Mouse (Mus musculus) erythroblast, embryonic 14.5 days (primary cell): Measurements from ENCODE around the gene Chst14. TPM values are rescaled to one million over a fixed set of nuclear protein-coding genes. Genes with fewer than 3 reads are reported as not detected.

Source experiments
- H3K27me3 ChIP-seq: 2 replicates; pipeline ENCODE4 v1.6.1; 2012; ENCODE audit warnings: inconsistent platforms; ENCODE audit not compliant: control insufficient read depth
- H3K36me3 ChIP-seq: 2 replicates; pipeline ENCODE4 v1.6.1; 2012; ENCODE audit warnings: mild to moderate bottlenecking, inconsistent platforms; ENCODE audit not compliant: control insufficient read depth
- H3K4me1 ChIP-seq: 2 replicates; pipeline ENCODE4 v1.6.1; 2012; ENCODE audit warnings: inconsistent platforms; ENCODE audit not compliant: control insufficient read depth
- H3K4me3 ChIP-seq: replicated peaks from 2 replicates; pipeline ENCODE3; 2012; ENCODE audit warnings: moderate library complexity, mild to moderate bottlenecking, inconsistent platforms
- H3K9me3 ChIP-seq: 2 replicates; pipeline ENCODE4 v1.6.1; 2012; ENCODE audit warnings: low read length, inconsistent platforms, mixed read lengths; ENCODE audit not compliant: control insufficient read depth
- GATA1 ChIP-seq: IDR thresholded peaks from 2 replicates; pipeline ENCODE4 v1.6.1; 2012; ENCODE audit warnings: low read length, inconsistent platforms, mixed read lengths
- TAL1 ChIP-seq: IDR thresholded peaks from 3 replicates; pipeline ENCODE4 v1.6.1; 2012; ENCODE audit warnings: low read length, inconsistent platforms, mixed read lengths
- polyA plus RNA-seq: library from polyadenylated mRNA; stranded (reverse); fragments of >175 nt; gene quantifications from 2 replicates; pipeline ENCODE4 v1.2.3, GENCODE M21; 2012

Gene Chst14
- polyA plus RNA-seq, 1 experiment: 0.15 TPM

DNA sequence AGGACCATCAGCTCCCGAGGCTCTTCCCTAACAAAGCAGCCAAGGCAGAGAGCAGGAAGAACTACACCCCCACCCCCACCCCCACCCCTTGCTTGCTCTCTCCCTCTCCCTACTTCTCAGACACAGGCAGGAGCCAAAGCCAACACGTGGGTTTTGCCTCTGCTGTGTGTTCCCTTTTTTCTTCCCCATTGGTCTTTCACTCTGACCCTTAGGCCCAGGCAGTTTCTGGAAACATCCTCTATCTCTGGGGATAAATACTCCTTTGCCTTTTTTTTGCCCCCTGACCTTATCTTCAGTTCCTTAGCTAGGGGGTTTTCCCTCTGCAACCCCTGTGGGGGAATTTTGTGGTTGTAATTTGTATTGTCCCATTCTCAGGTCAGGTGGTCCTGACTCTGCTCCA is 33.3 kb downstream of the Chst14 start:
- Histone ChIP-seq H3K27me3 (no peaks in the 10 kb centered on the region), H3K36me3 (no peaks in the 10 kb centered on the region), H3K4me3 (no peak overlapping the region), H3K4me1 (peaks cover 47% of the 10 kb centered on the region), H3K9me3 (no peaks in the 10 kb centered on the region)
- TF ChIP-seq GATA1 (no peak), TAL1 (no peak)

DNA sequence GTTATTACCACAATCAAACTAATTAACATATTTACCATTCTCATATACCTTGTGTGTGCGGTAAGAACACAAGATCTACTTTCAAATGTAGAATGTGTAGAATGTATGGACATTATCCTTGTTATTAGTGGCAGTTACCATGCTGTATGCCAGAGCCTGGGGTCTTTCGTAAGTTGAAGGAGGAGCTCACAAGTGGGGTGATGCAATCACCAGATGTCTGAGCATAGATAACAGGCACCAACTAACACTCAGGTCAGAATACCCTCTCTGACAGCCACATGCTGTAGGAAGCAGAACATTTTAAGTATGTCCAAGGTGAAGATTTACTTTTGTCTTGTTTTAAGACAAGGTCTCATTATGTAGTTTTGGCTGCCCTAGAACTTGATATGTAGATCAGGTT is 34.1 kb downstream of the Chst14 start:
- no peaks in the 10 kb centered on the region for H3K27me3 ChIP-seq
- TF ChIP-seq GATA1 (no peak), TAL1 (no peak)
- H3K9me3 ChIP-seq: no peaks in the 10 kb centered on the region
- H3K4me3 ChIP-seq: no peak overlapping the region
- peaks cover 47% of the 10 kb centered on the region for H3K4me1 ChIP-seq
- no peaks in the 10 kb centered on the region for H3K36me3 ChIP-seq

DNA sequence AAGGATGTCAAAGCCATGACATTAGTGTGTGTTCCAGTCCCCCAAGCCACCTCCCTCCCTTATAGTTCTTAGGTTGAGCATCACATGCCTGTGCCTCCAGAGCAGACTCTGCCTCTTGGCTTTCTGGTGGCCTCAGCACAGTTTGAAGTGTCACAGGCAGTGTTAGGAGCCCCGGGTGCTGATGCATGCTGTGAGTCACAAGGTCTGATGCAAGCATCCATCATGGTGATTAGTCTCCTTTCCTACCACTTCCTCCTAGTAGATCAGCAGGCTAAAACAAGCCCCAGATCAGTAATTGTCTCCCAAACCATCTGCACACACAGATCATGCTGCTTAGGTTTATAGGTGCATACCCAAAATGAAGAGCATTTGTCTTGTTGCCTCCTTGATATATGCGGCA is 35.2 kb downstream of the Chst14 start:
- TF ChIP-seq GATA1 (no peak), TAL1 (no peak)
- Histone ChIP-seq H3K9me3 (no peaks in the 10 kb centered on the region), H3K4me3 (no peak overlapping the region), H3K4me1 (peaks cover 48% of the 10 kb centered on the region), H3K27me3 (no peaks in the 10 kb centered on the region), H3K36me3 (no peaks in the 10 kb centered on the region)

DNA sequence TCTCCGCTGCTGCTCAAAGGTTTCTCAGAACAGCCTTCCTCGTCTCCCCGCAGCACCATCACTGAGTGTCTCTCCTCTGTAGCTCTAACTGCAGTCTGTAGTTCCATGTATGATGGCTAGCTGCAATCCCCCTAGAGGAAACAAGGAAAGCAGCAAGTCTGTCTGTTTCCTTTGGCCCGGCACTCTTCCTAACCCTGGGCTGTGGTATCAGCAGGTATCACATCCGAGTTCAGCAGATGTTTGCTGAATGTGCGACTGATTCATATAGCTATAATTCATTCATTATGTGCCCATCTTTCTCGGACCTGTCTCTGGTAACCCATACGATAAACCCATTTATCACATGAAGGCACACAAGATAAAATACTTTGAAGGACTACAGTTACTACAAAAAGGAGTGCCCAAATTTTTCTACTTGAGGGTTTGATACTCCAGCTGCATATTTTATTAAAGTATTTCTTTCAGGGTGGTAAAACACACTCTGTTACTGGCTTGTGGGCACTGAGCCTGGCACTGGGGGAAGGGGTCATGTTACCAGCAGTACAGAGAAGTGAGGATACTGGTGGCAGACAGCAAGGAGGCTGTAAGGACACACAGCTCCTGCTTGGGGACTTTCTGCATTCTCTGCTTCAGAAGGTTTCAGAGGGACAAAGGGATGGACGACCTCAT is 36.8 kb downstream of the Chst14 start:
- H3K4me1 ChIP-seq: peaks cover 48% of the 10 kb centered on the region
- H3K9me3 ChIP-seq: no peaks in the 10 kb centered on the region
- no peak overlapping the region for H3K4me3 ChIP-seq
- no peaks in the 10 kb centered on the region for H3K36me3 ChIP-seq
- H3K27me3 ChIP-seq: no peaks in the 10 kb centered on the region
- TF ChIP-seq GATA1 (no peak), TAL1 (no peak)

DNA sequence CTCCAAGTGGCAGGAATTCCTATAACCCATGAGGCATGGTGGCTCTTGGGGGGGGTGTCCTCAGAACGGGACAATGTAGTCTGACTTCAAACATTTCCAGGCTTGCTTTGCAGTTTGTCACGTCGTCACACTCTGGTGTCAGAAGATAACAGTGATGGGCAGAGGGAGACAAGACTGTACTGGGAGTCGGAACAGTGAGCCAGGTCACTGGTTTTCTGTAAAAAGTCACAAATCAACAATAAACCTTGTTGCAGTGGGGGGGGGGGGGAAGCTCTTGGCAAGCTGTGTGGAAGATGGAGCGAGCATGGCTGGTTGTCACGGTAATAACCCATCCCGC is 37.3 kb downstream of the Chst14 start:
- no peaks in the 10 kb centered on the region for H3K27me3 ChIP-seq
- no peak for TF ChIP-seq TAL1
- no peak for TF ChIP-seq GATA1
- H3K36me3 ChIP-seq: no peaks in the 10 kb centered on the region
- no peak overlapping the region for H3K4me3 ChIP-seq
- H3K4me1 ChIP-seq: peaks cover 48% of the 10 kb centered on the region
- H3K9me3 ChIP-seq: no peaks in the 10 kb centered on the region

DNA sequence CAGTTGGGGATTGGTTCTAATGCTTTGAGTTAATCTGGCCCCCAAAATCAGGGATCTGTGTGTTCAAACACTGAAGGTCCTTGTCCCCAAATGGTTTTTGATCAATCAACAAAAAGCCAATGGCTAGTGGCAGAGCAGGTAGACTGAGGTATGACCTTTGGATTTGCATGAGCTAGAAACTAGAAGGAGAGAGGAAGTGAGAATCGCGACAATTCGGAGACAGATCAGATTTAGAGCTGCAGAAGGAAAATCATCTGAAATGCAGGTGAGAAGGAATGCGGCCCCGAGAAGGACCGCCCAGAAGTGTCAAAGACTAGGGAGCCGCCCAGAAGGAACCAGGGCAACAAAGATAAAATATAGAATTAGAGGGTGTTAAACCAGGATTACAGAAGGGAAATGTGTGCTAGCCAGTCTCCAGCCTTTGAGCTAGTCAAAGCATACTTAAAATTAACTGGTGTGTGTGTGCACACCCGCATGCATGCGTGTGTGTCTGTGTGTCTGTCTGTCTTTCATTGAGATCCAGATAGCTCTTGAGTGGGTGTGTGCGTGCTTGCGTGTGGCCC is 43.4 kb downstream of the Chst14 start:
- Histone ChIP-seq H3K4me3 (no peak overlapping the region), H3K4me1 (peaks cover 10% of the 10 kb centered on the region), H3K27me3 (peaks cover 9% of the 10 kb centered on the region), H3K9me3 (no peaks in the 10 kb centered on the region), H3K36me3 (no peaks in the 10 kb centered on the region)
- no peak for TF ChIP-seq GATA1
- TF ChIP-seq TAL1: no peak

DNA sequence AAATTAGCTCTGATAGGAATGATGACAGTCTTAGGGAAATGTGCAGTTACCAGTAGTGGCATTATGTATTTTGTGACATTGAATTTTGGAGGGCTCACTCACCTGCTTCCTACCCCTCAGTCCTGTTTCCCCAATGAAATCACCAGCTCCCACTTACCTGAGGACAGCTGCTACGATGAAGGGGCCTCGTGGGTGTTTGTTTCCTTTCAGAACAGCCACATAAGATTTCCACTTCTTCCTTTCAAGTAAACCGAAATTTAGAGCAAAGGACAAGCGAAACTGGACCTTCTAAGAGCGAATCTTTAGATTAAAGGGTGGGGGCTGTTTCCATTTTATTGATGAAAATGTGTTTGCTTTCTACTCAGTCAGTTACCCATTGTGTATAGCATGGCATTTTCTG is 45.8 kb downstream of the Chst14 start:
- Histone ChIP-seq H3K27me3 (peaks cover 33% of the 10 kb centered on the region), H3K9me3 (no peaks in the 10 kb centered on the region), H3K4me3 (no peak overlapping the region), H3K36me3 (no peaks in the 10 kb centered on the region), H3K4me1 (peaks cover 27% of the 10 kb centered on the region)
- TF ChIP-seq GATA1 (no peak), TAL1 (no peak)

DNA sequence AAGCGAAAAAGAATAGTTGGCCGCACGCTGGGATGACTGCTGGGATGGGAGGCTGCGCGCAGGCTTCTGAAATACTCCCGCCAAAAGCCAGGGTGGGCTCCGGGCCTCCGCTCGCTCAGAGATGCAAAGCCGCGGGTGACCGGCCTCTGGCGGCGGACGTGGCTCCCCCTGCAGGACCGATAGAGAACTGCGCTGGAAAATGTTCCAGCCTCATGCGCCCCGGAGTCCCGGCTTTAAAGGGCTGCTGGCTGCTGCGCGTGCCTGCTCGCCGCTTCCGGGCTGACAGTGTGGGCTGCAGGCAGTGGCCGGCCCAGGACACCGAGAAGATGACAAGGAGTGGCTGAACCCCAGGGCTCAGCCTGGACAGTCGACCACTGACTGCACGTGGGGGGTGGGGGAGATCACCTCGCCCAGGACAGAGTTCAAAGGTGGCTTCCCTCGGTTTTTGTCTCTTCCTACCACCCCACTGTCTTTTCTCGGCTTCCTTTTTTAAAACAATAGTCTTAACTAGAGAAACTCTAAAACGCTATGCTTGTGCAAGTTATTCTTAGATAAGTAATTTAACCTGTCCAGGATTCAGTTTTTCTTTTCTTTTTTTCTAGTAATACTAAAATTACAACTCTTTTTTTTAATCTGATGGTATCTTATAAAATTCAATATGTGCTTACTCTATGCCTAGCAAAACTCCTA is 46.5 kb downstream of the Chst14 start:
- H3K36me3 ChIP-seq: no peaks in the 10 kb centered on the region
- H3K4me1 ChIP-seq: peaks cover 29% of the 10 kb centered on the region
- peak overlapping the region; percentile 58 for H3K4me3 ChIP-seq
- TF ChIP-seq TAL1: no peak
- TF ChIP-seq GATA1: no peak
- H3K9me3 ChIP-seq: no peaks in the 10 kb centered on the region
- H3K27me3 ChIP-seq: peaks cover 41% of the 10 kb centered on the region

DNA sequence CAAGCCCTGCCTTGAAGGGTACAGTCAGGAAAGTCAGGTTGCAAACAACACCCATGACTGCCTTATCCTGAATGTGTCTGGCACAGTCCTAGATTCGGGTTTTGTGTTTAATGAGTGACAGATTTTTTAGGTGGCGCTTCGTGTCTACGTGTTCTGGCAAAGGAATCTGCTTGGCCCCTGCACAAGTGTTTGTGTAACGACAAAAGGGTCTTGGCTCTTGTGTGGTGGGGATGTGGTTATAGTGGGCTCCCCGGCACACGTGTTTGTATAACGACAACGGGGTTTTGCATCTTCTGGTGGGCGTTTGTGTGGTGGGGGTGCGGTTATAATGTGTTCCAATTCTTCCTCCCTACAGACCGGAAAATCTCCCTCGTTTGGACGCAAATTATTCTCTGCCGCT is 49.6 kb downstream of the Chst14 start:
- Histone ChIP-seq H3K36me3 (no peaks in the 10 kb centered on the region), H3K4me1 (peaks cover 29% of the 10 kb centered on the region), H3K9me3 (no peaks in the 10 kb centered on the region), H3K27me3 (peaks cover 47% of the 10 kb centered on the region), H3K4me3 (peak overlapping the region; percentile 64)
- no peak for TF ChIP-seq GATA1
- no peak for TF ChIP-seq TAL1
